Mouse (Mus musculus) adrenal gland, postnatal 25 days (tissue): Measurements from ENCODE around the gene Tlr4. TPM values are rescaled to one million over a fixed set of nuclear protein-coding genes. Genes with fewer than 3 reads are reported as not detected.

Experiments
- DNase-seq: peaks from one replicate; pipeline ENCODE4 v3.0.0; 2021; ENCODE audit warnings: mixed read lengths
- long read RNA-seq: library from polyadenylated mRNA; stranded (forward); transcript quantifications from one replicate; pipeline ENCODE4 v2.0.0, GENCODE M21; 2021
- total RNA-seq: library from RNA; stranded (reverse); gene quantifications from 2 replicates; pipeline ENCODE4 v1.2.3, GENCODE M21; 2021

Gene Tlr4
- total RNA-seq = 5.1 and 5.2 TPM in 2 replicates
- long read RNA-seq, full-length matches to known transcripts = 3 of 4 reads
- long read RNA-seq, partial matches to known transcripts = 0 of 4 reads
- long read RNA-seq, other reads (novel, unspliced or antisense) = 1 of 4 reads

DNA sequence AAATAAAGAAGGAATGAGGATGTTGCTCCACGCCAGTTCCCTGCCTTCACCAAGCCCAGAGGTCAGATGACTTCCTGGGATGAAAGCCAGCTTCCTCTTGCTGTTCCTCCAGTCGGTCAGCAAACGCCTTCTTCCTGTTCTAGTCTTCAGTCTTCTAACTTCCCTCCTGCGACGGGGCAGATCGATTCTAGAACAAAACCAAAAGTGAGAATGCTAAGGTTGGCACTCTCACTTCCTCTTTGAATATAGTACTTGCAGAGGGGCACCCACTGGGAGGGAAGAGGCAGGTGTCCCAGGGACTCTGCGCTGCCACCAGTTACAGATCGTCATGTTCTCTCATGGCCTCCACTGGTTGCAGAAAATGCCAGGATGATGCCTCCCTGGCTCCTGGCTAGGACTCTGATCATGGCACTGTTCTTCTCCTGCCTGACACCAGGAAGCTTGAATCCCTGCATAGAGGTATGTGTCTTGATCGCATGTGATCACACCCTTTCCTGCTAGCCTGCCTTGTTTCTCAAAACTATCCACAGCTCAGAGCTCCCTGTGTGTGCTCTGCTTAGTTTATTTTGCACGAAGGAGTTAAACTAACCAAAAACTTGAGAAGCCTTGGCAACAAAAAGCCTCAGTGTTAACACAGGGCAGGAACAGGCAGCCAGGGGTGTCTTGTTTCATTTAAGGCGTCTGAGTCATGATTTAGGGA is at the start of gene Tlr4:
Tlr4 (plus strand) TSS at position 122 of the 700 bp plus-strand sequence.
- peak; percentile 21 for DNase-seq

DNA sequence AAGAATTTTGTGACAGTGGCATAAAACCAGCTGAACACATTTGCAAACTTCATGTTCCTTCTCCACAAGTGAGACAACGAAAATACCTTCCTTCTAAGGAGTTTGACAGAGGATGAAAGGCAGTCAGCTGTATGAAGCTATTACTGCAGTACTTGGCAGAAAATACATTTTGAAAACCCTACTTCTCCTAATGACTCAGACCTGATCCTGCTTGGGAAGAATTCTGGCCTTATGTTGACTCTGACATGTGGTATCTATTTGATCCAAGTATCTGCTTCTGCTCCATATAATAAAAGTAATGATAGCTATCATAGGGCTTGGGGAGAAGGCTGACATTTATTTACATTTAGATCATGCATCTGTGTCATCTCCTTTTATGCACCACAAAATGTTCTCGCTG is 33.1 kb upstream of the Tlr4 start:
- DNase-seq = no peak

DNA sequence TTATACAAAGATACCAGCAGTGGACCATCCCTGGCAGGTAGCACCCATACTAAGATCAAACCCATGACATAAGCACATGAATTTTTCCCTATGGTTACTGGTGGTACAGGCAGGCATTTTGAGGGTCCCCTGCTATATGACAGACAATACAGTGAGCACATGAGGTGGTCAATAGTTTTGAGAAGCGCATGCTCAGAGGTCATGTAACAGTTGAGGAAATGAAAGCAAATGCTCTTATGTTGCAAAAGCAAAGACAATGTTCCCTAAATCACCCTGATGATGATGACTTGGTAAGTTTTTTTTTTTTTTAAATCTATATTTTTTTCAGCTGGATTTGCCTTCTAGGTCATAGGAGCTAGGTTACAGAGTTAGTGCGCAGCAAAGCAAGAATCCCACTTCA is 30.7 kb upstream of the Tlr4 start:
- DNase-seq = no peak

DNA sequence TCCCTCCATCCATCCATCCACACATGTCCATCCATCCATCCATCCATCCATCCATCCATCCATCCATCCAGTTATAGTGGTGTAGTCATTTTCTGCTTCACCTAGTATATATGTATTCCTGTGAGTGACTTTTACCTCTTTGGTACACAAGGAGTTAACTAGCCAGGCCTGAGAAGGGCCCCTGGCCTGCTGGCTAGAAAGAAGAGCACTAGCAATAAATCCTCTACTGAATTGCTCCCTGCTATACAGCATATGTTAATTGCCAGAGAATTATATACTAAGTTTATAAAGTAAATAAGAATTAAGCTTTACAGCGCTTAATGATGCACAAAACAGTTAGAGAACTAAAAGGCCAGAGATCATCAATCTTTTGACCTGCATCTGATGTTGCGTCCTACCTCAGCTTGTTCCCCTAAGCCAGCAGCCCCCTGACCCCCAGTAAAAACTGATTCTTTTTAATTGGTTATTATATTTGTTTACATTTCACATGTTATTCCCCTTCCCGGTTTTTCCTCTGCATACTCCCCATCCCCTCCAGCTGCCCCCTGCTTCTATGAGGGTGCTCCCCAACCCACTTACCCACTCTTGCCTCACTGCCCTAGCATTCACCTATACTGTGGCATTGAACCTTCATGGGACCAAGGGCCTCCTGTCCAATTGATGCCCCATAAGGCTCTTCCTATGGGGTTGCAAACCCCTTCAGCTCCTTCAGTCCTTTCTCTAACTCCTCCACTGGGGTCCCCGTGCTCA is 22.7 kb upstream of the Tlr4 start:
- DNase-seq = no peak

DNA sequence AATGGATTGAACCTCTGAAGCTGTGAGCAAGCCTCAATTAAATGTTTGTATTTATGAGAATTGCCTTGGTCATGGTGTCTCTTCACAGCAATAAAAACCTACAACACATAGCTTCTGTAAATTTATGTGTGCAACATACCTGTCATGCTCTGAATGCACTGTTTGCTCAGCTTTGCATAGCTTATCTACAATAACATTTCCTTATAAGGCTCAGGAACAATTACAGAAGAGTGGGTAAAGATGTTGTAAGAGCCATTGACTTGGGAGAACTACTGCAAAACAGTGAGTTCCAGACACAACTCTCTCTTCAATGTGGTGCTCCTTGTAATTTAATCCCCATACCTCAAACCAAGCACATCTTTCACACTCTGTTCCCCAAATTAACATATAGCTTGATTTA is 21.6 kb upstream of the Tlr4 start:
- no peak for DNase-seq

DNA sequence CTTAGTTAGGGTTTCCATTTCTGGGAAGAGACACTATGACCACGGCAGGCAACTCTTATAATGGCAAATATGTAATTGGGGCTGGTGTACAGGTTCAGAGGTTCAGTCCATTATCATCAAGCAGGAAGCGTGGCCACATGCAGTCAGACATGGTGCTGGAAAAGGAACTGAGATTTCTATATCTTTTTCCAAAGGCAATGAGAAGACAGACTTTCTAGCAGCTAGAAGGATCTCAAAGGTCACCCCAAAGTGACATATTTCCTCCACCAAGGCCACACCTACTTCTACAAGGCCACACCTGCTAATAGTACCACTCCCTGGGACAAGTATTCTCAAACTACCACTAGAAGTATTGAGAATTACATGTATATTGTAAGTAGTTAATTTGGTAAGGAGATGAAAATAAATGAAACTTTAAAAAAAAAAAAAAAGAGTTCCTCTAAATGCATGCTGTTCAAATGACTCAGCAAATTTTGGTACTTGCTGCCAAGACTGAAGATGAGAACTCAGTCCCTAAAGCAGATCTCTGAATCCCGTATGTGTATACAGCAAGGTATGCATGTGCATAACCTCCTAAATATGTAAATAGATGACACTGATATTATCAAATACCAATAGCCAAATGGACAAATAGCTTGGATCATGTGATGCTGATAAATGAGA is 10.9 kb upstream of the Tlr4 start:
- no peak for DNase-seq

DNA sequence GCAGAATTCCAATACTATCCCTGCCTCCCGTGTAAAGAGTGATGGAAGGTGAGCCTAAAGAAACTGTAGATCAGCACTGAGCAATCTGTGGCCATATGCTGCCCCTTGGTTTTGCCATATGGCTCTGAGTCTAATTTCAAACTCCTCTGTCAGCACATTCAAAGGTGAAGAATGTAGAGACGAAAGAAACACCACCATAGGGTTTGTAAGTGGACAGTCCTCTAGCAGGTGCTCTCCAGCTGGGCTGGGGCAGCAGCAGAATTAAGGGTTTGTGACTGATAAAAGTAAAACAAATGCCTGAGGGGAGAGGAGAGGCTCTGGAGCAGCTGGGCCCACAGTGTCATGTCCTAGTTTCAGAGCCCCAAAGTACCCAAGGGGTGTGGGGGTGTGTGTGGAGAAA is 6.2 kb upstream of the Tlr4 start:
- no peak for DNase-seq

DNA sequence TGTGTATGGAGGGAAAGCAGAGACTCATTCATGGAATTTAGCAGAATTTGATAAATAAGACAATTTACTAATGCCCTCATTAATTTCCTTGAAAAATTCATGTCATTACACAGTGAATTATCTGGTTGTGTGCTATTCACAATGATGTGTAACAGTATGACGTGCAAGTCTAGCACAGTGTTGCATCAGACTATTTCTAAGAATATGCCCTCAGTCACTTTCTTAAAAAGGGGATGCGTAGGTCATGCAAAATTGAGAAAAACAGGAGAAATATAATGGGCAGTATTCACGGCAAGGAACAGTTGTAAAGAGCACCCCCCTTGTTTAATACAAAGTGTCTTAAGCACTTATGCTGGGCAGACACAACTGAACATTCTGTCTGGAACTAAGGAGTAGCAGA is 5.6 kb upstream of the Tlr4 start:
- DNase-seq = no peak

DNA sequence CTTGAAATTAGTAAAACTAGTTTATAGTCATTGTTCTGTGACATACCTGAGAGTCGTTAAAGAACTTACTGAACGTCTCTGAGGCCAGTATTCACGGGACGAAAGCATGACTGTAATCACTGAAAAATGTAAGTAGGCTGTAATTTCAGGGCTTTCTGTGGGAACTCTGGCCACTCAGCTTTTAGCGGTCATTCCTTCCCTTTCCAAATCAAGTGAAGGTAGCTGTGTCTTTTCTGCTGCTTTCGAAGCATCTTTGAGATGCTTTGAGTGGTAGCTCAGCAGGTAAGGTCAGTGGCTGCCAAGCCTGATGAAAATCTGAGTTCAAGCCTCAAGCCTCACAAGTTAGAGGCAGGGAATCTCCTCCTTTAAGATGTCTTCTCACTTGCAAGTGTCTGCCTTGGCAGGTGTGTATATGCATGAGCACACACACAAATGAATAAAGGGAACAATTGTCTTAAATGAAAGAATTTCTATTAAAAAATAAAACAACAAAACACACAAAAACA is 832 bp downstream of the Tlr4 start:
- DNase-seq = no peak

DNA sequence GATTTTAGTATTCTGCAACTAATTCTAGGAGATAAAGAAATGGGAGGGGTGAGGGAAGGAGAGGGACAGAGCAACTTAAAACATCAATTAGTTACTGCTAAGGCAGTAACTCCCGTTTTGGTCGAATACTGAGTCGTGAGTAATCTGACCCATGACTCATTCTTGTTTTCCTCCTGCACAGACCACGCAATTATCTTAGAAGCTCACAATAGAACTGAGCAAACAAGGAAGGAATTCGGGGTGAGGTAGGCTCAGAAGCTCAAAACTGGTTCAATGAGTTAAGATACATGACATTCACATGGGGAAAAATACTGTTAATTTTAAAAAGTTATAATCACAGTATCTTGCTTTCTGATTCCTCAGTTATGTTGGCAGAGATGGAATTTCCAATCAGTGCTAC is 1.3 kb downstream of the Tlr4 start:
- DNase-seq = no peak

DNA sequence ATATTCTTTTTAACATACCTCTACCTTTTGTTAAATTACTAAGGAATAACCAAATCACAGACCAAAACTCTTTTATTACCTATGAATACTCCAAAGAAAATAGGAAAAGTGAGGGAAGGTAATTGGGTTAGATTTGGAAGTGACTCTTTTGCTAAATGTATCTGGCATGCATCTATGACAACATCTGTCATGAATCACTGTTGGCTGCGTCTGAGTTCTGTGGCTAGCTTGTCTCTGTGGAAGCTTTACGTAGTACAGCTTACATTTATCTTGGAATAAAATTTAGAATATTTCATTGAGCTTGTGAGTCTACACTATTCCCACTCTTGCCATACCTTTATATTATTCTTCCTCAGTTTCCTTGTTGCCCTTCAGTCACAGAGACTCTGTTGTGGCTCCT is 10.7 kb downstream of the Tlr4 start:
- no peak for DNase-seq

DNA sequence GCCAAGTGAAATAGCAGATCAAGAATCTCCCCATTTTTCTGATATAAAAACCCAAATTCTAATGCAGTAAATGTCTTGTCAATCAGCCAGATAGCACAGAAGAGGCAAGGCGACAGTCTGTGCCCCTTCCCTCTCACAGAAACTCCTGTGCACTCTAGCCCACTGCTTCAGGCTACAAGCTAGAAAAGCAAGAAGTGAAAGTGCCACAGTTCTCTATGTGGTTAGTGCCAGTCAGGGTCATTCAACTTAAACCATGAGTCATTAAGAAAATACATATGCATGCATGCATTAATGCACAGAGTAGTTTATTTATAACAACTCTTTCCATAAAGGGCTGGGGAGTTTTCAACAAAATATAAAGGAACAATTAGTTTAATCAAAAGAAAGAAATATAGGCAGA is 15.9 kb downstream of the Tlr4 start:
- no peak for DNase-seq

DNA sequence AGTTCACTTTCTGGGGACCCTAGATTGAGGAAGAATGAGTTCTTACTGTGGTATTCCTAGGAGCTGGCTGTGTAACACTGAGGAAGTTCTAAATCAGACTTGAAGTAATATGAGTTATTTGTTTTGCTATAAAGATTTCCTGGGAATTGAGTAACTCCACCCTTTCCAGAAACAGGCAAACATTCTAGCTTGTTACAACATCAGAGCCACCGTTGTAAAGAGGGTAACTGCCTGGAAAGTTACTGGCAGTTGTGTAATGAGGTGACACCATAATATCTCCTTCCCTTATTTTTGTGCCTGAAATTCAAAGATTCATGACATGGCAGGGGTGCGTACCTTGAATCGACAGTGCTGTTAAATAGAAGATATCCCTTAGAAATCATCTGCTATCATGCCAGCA is 24.6 kb downstream of the Tlr4 start:
- DNase-seq = no peak

DNA sequence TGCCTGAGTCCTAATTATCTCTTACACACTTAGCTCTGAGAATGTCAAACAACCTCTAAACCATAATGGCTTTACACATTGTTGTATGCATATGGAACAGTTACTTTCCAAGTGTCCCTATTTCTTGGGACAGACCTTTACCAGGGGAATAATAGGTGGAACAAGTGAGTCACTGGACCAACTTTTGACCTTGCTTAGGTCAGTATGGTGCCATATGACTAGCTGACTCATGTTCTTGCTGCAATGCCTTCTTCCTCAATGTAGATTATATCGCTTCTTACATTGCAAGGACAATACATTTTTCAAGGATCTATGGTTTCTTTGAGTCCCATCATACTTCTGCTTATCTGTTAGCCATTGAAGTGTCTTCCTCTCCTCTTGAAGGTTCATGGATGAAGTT is 29.6 kb downstream of the Tlr4 start:
- no peak for DNase-seq

DNA sequence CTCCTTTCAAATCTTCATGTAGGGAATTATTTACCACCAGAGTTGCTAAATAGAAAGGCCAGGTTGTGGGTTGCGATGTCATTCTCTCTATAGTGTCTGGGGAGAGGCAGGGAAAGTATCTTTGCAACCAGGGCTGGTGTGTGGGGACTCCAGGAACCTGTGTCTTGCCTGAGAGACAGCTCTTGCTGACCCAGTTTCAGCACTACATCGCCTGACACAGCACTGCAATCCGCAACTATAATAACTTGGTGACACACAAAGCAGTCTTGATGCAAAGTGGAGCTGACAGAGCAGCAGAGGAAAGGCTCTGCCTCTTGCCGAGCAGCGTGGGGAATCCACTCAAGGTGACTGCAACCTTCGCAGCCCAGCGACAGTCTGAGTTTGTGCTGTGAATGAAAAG is 42.5 kb downstream of the Tlr4 start:
- no peak for DNase-seq

DNA sequence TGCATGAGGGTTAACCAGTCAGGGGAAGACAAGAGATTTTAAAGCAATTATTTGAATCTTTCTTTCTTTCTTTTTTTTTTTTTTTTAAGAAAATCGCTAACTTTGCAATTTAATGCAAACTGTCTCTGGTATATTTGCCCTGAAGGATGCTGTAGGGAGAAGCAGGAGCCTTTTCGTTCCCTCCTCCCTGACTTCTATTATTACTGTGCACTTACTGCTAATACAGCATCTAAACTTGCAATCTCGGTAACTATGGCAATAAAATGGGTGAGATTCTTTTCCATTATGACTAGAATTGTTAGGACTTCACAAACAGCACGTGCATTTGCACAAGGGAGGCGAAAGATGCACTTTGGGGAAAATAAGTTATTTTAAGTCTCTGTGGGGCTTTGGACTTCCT is 44.6 kb downstream of the Tlr4 start:
- DNase-seq = no peak

DNA sequence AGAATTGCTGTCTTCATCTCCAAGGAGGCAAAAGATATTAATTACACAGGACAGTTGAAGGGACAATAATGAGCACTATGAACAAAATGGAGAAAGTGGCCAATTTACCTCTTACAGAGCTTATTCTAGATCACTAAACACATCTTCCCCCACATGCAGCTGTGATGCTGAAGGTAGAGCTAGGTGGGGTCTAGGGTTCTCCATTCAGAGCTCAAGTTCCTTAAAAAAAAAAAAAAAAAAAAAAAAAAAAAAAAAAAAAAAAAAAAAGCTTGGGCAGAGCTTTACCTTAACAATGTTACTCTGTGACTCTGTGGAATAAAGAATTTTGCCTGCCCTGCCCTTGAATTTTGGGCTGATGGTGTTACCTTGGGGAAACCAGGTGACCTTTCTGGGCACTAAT is 46.0 kb downstream of the Tlr4 start:
- DNase-seq = no peak

DNA sequence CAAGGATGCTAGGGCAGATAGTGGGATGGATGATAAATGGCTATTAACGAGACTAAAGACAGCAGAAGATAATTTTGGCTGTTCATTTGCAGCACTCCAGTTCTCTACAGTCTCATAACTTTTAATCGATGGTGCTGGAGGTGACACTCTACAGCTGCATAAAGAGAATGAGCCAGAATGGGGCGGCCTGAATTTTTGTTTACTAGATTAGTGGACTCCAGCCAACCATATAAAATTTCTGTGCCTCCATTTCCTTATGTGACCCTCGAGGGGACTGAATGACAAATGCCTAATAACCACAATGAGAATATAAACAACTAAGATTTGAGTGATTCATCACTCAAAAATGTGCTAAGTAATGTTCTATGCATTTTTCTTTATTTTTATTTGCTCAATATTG is 48.4 kb downstream of the Tlr4 start:
- DNase-seq = no peak

DNA sequence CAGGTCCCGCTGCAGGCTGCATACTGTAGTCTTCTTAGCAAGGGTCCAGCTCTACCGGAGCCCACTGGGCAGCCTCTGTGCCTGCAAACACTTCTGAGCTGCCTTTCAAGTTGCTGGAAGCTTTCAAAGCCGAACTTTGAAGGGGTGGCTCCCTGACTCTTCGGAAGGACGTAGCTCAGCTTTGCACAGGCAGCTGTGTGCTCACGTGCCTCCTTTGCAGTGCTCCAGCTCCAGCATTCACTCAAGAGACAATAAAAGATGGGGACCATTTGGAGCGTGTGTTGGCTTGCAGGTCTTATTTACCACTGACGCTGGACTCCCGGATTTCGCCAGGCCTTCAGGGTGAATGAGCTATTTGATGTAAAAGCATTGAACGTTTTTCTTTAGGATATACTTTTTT is 50.2 kb downstream of the Tlr4 start:
- no peak for DNase-seq

DNA sequence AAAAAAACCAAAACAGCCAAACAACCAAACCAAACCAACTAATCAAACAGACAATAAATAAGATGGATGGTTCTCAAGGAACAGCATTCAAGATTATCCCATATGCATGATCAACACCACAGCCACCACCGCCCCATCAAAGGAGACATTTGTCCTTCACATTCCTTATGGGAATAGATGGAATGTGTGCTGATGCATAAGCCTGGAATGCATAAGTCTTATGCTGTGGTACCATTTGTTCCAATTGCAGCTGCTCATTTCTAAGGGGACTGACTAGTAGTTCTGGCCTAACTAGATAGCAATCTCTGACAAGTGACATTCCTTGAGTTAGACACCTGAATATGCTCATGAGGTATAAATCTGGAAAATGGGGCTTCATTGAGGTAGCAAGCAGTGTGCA is 54.1 kb downstream of the Tlr4 start:
- DNase-seq = no peak

DNA sequence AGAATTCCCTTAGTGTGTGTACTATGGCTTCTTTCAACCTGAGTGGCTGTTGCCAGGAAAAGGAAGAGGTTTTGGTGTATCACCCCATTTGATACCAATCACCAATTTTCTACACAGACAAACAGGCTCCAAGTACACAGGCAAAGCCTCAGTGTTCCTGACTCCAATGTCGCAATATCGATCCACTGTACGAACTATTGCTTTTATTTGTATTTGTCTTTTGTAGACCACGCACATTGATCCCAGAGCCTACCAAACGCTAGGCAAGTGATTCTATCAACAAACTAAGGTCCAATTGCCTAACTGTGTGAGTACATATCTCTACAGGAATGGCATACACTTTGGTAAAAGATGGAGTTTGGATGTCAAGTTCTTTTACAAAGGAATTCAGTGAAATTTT is 55.9 kb downstream of the Tlr4 start:
- no peak for DNase-seq

DNA sequence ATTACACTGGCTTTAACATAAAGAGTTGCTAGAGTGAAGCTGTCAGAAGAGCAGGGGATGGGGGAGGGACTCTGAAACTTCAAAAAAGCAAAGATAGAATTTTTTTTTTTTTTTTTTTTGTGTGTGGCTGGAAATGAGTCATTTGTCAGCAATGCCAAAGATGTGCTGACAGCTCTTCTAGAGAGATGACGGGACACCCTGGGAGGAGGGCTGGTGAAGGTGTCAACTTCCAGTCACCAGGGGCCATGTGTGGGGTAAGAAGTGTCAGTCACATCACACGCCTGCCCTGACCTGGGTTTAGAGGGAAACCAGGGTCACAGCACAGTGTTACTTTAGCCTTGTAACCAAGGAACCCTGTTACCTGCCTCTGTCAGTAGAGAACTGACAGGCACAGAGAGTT is 67.2 kb downstream of the Tlr4 start:
- DNase-seq = no peak

DNA sequence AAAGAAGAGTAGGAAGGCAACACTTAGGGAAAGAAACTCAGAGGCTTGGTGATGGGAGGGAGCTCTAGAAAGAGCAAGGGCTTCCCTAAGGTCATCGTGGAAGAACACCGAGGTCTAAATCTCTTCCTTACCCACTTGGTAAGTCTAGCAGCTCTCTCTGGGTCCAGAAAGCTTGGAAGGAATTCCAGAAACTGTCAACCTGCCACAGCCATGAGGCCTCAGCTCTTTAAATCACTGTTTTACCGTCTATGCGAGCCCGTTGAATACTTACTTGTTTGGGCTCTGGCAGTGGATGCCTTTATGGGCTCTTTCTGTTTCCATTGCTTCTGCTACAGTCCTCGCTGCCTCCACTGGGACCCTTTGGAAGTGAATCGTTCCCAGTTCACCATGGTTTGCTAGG is 67.6 kb downstream of the Tlr4 start:
- DNase-seq = no peak
